Mouse (Mus musculus) embryonic facial prominence, embryonic 11.5 days (tissue): ENCODE data around the gene Spdye4a. TPM values are rescaled to one million over a fixed set of nuclear protein-coding genes. Genes with fewer than 3 reads are reported as not detected.
"Not testable (repeated sequence)": the region's sequence is repeated elsewhere in the genome, so short reads cannot be mapped to it uniquely, and the experiment has no call there.

Experiments
- ATAC-seq: fragments of 200-750 bp; cut with Nextera tagmentation; replicated peaks from 2 replicates; pipeline ENCODE4 v1.8.0; 2017; ENCODE audit warnings: low read depth; ENCODE audit not compliant: insufficient number of reproducible peaks, low FRiP score, low TSS enrichment
- DNase-seq: peaks from one replicate; pipeline ENCODE4 v3.0.0-alpha.2; 2015; ENCODE audit warnings: low spot score
- H3K27ac ChIP-seq: fragments of 300-500 bp; sonication (generic); replicated peaks from 2 replicates; pipeline ENCODE4 v1.5.1; 2014; ENCODE audit warnings: mild to moderate bottlenecking, low read depth, low read length, control low read depth
- H3K27me3 ChIP-seq: fragments of 300-500 bp; sonication (generic); 2 replicates; pipeline ENCODE4 v1.6.1; 2014; ENCODE audit warnings: mild to moderate bottlenecking, low read length, moderate library complexity, mixed read lengths; ENCODE audit not compliant: control insufficient read depth, insufficient read depth
- H3K36me3 ChIP-seq: fragments of 300-500 bp; sonication (generic); replicated peaks from 2 replicates; pipeline ENCODE4 v1.6.1; 2014; ENCODE audit warnings: low read depth, mild to moderate bottlenecking, low read length, moderate library complexity, mixed read lengths; ENCODE audit not compliant: control insufficient read depth, insufficient read depth
- H3K4me1 ChIP-seq: fragments of 300-500 bp; sonication (generic); 2 replicates; pipeline ENCODE4 v1.6.1; 2014; ENCODE audit warnings: low read length, mixed read lengths; ENCODE audit not compliant: control insufficient read depth, insufficient read depth
- H3K4me2 ChIP-seq: fragments of 300-500 bp; sonication (generic); 2 replicates; pipeline ENCODE4 v1.6.1; 2014; ENCODE audit warnings: low read depth, mild to moderate bottlenecking, control low read depth, low read length, moderate library complexity
- H3K4me3 ChIP-seq: fragments of 300-500 bp; sonication (generic); 2 replicates; pipeline ENCODE4 v1.5.1; 2014; ENCODE audit warnings: low read depth, low read length, control low read depth
- H3K9ac ChIP-seq: fragments of 300-500 bp; sonication (generic); replicated peaks from 2 replicates; pipeline ENCODE4 v1.6.1; 2014; ENCODE audit warnings: mild to moderate bottlenecking, control low read depth, low read length
- H3K9me3 ChIP-seq: fragments of 300-500 bp; sonication (generic); replicated peaks from 2 replicates; pipeline ENCODE4 v1.6.1; 2016; ENCODE audit warnings: mild to moderate bottlenecking, low read length, inconsistent platforms, mixed read lengths; ENCODE audit not compliant: control insufficient read depth
- WGBS: fragments of 180-500 bp; shearing (Covaris S2); extraction: QIAGEN DNeasy Blood & Tissue Kit; methylation state at CpG from one replicate; pipeline ENCODE4 v1.1.7; 2014; 5-methylcytosine and 5-hydroxymethylcytosine counted together
- polyA plus RNA-seq: library from polyadenylated mRNA; unstranded; fragments of >200 nt; fragmentation: Nextera tagmentation; extraction: Ambion mirVana; gene quantifications from 2 replicates; pipeline ENCODE4 v1.2.1, GENCODE M21; 2014

The Spdye4a gene
- polyA plus RNA-seq, 1 experiment from 2014 or later: not detected

DNA sequence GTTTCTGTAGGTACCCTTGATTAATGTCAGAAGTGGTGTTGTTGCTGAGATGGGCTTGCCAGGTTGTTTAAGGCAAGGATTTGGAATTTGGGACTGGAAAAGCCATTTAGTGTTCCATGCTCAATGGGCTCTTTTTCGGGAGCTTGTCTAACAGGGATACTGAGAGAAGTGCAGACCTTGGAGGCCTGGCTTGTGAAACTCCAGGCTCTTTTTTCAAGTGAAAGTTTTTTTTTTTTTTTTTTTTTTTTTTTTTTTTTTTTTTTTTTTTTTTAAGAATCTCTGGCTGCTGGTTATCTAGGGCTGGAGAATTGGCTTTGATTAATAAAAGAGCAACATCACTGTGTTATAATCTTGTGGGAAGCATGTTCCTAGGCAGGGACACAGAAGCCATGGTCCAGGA, 4.4 kb downstream of the Spdye4a start:
- Histone ChIP-seq H3K4me3 (no peak overlapping the region), H3K27ac (no peak overlapping the region), H3K36me3 (no peaks in the 10 kb centered on the region), H3K9me3 (no peaks in the 10 kb centered on the region), H3K4me2 (no peak overlapping the region), H3K4me1 (no peaks in the 10 kb centered on the region), H3K9ac (no peak overlapping the region), H3K27me3 (no peaks in the 10 kb centered on the region)
- no peak for DNase-seq
- 90% methylated on average over 1 of the region's 1 CpGs for WGBS
- ATAC-seq: no peak

DNA sequence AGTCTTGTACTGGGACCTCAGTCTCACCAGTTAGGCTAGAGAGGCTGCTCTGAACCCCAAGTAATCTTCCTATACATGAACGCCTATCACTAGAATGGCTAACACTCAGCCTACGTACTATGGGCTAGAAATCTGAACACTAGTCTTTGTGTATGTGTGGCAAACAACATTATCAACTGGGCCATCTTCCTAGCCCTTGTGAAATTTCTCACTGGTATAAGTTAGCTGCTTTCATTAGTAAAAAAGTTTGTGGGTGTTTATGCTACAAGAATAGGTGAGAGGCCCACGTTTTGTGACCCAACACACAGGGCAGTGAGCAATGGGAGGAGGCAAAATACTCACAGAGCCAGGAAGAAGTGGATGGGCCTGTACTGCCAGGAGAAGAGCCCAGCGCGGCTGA, 5.7 kb downstream of the Spdye4a start:
- Histone ChIP-seq H3K4me1 (no peaks in the 10 kb centered on the region), H3K27me3 (no peaks in the 10 kb centered on the region), H3K36me3 (no peaks in the 10 kb centered on the region), H3K9me3 (no peaks in the 10 kb centered on the region), H3K9ac (no peak overlapping the region), H3K4me2 (no peak overlapping the region), H3K27ac (no peak overlapping the region), H3K4me3 (no peak overlapping the region)
- no peak for ATAC-seq
- DNase-seq: no peak
- 74% methylated on average over 5 of the region's 5 CpGs for WGBS

DNA sequence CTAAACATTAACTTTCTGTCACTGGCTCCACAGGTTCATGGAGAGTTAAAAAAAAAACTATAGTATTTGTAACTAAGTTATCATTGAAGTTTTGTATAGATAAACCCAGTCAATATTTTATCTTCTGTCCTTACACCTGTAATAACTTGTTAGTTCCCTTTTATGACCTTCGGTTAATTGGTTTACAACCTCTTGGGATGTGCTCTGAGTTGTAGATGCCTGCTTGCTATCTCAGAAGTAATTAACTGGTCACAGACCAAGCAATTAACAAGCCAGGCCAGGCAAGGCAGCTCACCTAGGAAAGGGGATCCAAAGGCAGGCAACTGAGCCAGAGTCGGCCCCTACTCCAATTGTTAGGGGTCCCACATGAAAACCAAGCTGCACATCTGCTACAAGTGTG, 12.9 kb downstream of the Spdye4a start:
- DNase-seq (no peak), ATAC-seq (no peak)
- H3K4me1 ChIP-seq: no peaks in the 10 kb centered on the region
- H3K9me3 ChIP-seq: peaks cover 1% of the 10 kb centered on the region; the same call in 1 of the 2 replicates
- no peaks in the 10 kb centered on the region for H3K36me3 ChIP-seq
- H3K4me2 ChIP-seq: no peak overlapping the region
- H3K27me3 ChIP-seq: no peaks in the 10 kb centered on the region
- no peak overlapping the region for H3K4me3 ChIP-seq
- whole genome bisulfite sequencing: 91% methylated on average over 2 of the region's 2 CpGs
- H3K27ac ChIP-seq: no peak overlapping the region
- no peak overlapping the region for H3K9ac ChIP-seq

DNA sequence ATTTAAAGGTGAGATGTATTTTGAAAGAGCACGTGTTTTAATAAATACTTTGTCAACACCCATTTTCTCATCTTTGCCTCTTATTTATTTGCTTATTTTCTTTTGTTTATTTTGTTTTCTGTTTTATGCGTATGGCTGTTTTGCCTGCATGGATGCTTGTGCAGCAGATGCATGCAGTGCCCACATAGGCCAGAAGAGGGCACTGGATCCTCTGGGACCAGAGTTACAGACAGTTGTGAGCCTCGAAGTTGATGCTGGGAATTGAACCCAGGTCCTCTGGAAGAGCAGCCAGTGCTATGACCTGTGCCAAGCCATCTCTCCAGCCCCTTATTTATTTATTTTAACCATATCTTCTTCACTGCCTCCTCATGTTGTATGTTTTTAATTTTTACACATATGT, 21.7 kb downstream of the Spdye4a start:
- ATAC-seq: no peak
- H3K9ac ChIP-seq: no peak overlapping the region
- 71% methylated on average over 3 of the region's 3 CpGs for WGBS

DNA sequence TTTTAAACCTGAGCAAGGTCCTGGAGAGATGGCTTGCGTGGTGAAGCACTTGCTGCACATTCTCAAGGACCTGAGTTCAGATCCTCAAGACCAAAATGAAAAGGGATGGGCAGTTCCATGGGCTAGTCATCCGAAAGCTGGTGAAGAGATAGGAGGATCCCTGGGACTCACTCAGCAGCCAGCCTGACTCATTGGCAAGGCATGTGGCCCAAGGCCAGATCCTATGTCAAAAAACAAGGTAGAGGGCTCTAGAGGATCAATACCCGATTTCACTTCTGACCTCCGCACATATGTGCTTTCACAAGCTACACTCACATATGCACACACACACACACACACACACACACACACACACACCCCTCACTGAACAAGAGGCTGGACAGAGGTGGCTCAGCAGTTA, 30.2 kb downstream of the Spdye4a start:
- 83% methylated on average over 4 of the region's 4 CpGs for WGBS
- no peaks in the 10 kb centered on the region for H3K27me3 ChIP-seq
- ATAC-seq: no peak

More for the DNA sequence above, 21.7 kb downstream of the Spdye4a start:
- Histone ChIP-seq H3K4me2 (no peak overlapping the region), H3K9me3 (peaks cover 4% of the 10 kb centered on the region; the same call in 1 of the 2 replicates), H3K4me3 (no peak overlapping the region), H3K27me3 (no peaks in the 10 kb centered on the region), H3K36me3 (no peaks in the 10 kb centered on the region), H3K27ac (no peak overlapping the region), H3K4me1 (no peaks in the 10 kb centered on the region)
- no peak for DNase-seq

DNA sequence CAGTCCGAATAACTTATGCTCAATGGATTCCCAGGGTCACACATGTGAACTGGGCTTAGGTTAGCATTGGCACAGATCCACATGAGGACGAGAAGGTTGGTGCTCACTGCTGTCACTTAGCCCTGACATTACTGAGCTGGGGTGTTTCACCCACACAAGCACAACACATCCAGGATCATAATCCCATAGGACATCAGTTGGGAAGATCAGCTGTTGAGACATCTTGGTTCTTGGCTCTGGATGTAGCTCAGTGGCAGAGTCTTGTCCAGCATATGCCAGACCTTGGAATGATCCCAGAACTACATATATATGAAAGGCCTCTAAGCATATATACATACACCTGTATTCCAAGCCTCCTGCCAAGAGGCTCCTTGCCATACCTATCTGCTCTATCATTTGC, 31.5 kb downstream of the Spdye4a start:
- ATAC-seq (no peak), DNase-seq (no peak)
- no peak overlapping the region for H3K9ac ChIP-seq
- H3K4me1 ChIP-seq: no peaks in the 10 kb centered on the region
- no peaks in the 10 kb centered on the region for H3K36me3 ChIP-seq
- no peak overlapping the region for H3K4me3 ChIP-seq
- whole genome bisulfite sequencing: 86% methylated on average over 2 of the region's 2 CpGs
- H3K27ac ChIP-seq: no peak overlapping the region
- H3K4me2 ChIP-seq: no peak overlapping the region
- no peaks in the 10 kb centered on the region for H3K27me3 ChIP-seq
- H3K9me3 ChIP-seq: no peaks in the 10 kb centered on the region

More for the DNA sequence above, 30.2 kb downstream of the Spdye4a start:
- Histone ChIP-seq H3K4me1 (no peaks in the 10 kb centered on the region), H3K4me2 (no peak overlapping the region), H3K9me3 (no peaks in the 10 kb centered on the region), H3K9ac (no peak overlapping the region), H3K36me3 (no peaks in the 10 kb centered on the region), H3K4me3 (no peak overlapping the region), H3K27ac (no peak overlapping the region)
- no peak for DNase-seq

DNA sequence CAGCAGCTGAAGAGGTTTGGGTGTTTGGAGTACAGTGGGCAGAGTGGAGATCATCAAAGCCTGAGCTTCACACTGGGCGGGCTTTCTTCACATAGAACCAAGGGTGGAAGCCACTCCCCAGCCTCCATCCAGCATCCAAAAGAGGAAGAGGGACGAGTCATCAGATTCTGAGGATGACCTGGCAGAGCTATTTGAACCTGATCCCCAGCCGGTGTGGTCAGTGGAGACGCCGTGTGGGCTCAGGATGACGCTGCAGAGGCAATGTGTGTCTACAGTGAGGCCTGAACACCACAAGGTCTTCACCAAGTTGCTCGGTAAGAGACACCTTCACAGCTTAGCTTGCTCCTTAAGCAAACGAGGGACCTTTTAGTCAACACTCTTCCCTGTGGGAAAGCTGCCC, 31.9 kb downstream of the Spdye4a start:
- not testable (repeated sequence) for H3K4me3 ChIP-seq, ATAC-seq, H3K9me3 ChIP-seq, DNase-seq, H3K4me2 ChIP-seq, H3K27ac ChIP-seq, H3K4me1 ChIP-seq, H3K9ac ChIP-seq, H3K36me3 ChIP-seq, H3K27me3 ChIP-seq
- 62% methylated on average over 8 of the region's 8 CpGs for WGBS

DNA sequence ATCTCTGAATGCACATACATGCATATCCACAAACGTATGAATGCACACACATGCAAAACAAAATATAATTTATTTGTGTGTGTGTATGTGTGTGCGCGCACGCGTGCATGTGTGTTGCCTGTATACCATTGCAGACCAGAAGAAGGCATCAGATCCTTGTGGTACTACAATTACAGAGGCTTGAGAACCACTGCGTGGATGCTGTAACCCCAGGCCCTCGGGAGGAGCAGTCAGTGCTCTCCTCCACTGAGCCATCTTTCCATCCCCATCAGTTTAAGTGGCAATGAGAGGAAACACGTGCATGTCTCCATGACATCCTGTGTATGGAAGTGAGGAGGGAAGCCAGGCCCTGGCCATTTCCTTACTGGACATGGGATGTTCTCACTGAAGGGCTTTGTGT, 33.9 kb downstream of the Spdye4a start:
- no peak for ATAC-seq
- Histone ChIP-seq H3K4me3 (no peak overlapping the region), H3K27me3 (no peaks in the 10 kb centered on the region), H3K9ac (no peak overlapping the region), H3K4me1 (no peaks in the 10 kb centered on the region), H3K9me3 (no peaks in the 10 kb centered on the region), H3K36me3 (no peaks in the 10 kb centered on the region), H3K4me2 (no peak overlapping the region), H3K27ac (no peak overlapping the region)
- DNase-seq: no peak
- WGBS: 87% methylated on average over 8 of the region's 8 CpGs
